Mouse (Mus musculus) erythroblast, embryonic 14.5 days (primary cell): ENCODE results near the gene Paxip1. TPM values are rescaled to one million over a fixed set of nuclear protein-coding genes. Genes with fewer than 3 reads are reported as not detected.
A peak's percentile ranks its signal among the peaks of the same experiment; 100 is the strongest.

Experiments used
- H3K27me3 ChIP-seq: 2 replicates; pipeline ENCODE4 v1.6.1; 2012; ENCODE audit warnings: inconsistent platforms; ENCODE audit not compliant: control insufficient read depth
- H3K36me3 ChIP-seq: 2 replicates; pipeline ENCODE4 v1.6.1; 2012; ENCODE audit warnings: mild to moderate bottlenecking, inconsistent platforms; ENCODE audit not compliant: control insufficient read depth
- H3K4me1 ChIP-seq: 2 replicates; pipeline ENCODE4 v1.6.1; 2012; ENCODE audit warnings: inconsistent platforms; ENCODE audit not compliant: control insufficient read depth
- H3K4me3 ChIP-seq: replicated peaks from 2 replicates; pipeline ENCODE3; 2012; ENCODE audit warnings: moderate library complexity, mild to moderate bottlenecking, inconsistent platforms
- H3K9me3 ChIP-seq: 2 replicates; pipeline ENCODE4 v1.6.1; 2012; ENCODE audit warnings: low read length, inconsistent platforms, mixed read lengths; ENCODE audit not compliant: control insufficient read depth
- GATA1 ChIP-seq: IDR thresholded peaks from 2 replicates; pipeline ENCODE4 v1.6.1; 2012; ENCODE audit warnings: low read length, inconsistent platforms, mixed read lengths
- TAL1 ChIP-seq: IDR thresholded peaks from 3 replicates; pipeline ENCODE4 v1.6.1; 2012; ENCODE audit warnings: low read length, inconsistent platforms, mixed read lengths
- polyA plus RNA-seq: library from polyadenylated mRNA; stranded (reverse); fragments of >175 nt; gene quantifications from 2 replicates; pipeline ENCODE4 v1.2.3, GENCODE M21; 2012

Paxip1 gene
- 3.4 and 3.5 TPM in 2 replicates for polyA plus RNA-seq

DNA sequence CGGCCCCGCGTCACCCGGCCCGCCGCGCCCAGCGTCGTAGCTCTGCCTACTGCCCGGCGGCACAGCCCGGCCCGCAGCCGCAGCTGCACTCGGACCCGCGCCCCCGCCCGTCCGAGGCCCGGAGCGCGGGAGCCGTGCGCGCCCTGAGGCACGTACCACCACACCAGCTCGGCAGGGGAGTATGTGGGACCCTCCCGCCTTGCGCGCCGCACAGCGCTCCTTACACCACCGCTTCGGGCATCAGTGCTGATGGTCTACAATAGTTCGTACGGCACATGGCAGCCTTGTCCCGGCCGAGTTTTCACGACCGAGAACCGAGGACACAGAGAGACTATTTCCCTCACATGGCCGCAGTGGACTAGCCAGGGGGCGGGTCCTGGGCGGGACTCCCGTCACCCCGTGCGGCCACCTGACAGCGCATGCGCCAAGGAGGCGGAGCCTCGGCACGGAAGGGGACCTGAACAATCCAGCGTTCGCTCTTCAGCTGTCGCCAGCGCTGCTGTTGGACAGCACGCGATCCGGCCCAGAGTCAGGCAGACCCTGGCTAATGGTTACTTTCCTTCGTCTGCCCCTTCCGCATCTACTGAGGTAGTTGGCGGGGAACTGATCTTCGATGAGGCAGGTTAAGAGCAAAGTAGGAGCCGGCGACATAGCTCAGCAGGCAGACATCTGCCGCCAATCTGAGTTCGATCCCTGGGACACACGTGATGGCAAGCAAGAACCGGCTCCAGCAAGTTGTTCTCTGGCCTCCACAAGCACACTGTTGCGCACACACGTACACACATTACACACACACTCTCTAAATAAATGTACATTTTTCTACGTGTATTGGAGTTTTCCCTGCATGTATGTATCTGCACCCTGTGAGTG, at the start of gene Paxip1:
Gene Paxip1, minus strand, starts transcription at position 389 of the 870 bp plus-strand sequence.
- Histone ChIP-seq H3K36me3 (peaks cover 35% of the 10 kb centered on the region), H3K27me3 (peaks cover 4% of the 10 kb centered on the region), H3K4me1 (peaks cover 43% of the 10 kb centered on the region), H3K9me3 (peaks cover 1% of the 10 kb centered on the region), H3K4me3 (peak within 1 kb of the TSS; percentile 99)
- no peak; the same call in 1 of the 2 replicates for TF ChIP-seq GATA1
- TF ChIP-seq TAL1 = no peak

DNA sequence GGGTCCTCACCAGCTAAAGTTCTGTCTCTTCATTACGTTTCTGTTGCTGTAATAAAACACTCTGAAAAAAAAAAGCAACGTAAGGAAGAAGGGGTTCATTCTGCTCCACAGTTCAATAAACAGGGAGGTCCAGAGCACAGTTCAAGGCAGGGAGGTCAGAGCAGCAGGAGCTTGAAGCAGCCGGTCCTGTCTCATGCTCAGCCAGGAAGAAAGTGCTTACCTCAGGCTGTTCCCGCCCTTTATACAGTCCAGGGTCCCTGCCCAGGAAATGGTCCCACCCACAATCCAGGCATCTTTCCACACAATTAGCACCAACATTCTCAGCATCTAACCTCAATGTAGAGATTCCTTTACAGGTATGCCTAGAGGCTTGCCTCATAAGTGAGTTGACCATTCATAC, 46.6 kb upstream of the Paxip1 start:
- Histone ChIP-seq H3K27me3 (peaks cover 15% of the 10 kb centered on the region), H3K9me3 (no peaks in the 10 kb centered on the region), H3K4me1 (no peaks in the 10 kb centered on the region), H3K4me3 (no peak overlapping the region), H3K36me3 (no peaks in the 10 kb centered on the region)
- TF ChIP-seq TAL1 (no peak), GATA1 (no peak)

DNA sequence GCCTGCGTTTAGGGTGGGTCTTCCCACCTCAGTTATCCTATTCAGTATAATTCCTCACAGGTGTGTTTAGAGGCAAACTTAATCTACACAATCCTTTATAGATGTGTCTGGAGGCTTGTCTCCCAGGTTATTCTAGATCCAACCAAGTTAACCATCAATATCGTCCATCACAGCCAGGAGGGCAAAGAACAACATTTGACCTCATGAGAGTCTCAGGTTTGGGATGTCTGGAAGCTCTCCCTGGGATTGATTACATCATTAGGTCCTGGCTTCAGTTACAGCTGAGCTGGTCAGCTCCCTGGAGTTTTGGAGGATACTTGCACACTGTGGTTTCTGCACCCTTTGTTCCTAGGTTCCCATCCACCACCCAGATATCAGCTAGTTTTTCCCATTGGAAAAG, 43.6 kb upstream of the Paxip1 start:
- Histone ChIP-seq H3K36me3 (no peaks in the 10 kb centered on the region), H3K27me3 (no peaks in the 10 kb centered on the region), H3K9me3 (no peaks in the 10 kb centered on the region), H3K4me3 (no peak overlapping the region), H3K4me1 (no peaks in the 10 kb centered on the region)
- TF ChIP-seq TAL1 (no peak), GATA1 (no peak)

DNA sequence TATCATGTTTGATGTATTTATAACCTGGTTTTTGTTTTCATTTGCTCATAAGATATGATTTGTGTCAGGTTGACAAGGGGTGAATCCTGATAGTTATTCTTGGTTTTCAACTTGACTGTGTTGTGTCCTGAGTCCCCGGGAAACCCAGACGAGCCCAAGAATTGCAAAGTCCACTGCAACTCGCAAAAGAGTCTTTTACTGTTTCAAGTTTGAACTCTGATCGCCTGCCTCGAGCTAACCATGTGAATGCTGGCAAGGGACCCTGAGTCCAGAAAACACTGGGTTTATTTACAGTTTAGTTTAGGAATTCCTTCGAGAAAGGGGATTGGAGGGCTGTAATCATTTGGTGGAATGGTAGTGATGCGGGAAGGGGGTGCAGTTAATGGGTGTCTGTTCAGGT, 36.5 kb upstream of the Paxip1 start:
- Histone ChIP-seq H3K9me3 (no peaks in the 10 kb centered on the region), H3K36me3 (no peaks in the 10 kb centered on the region), H3K4me1 (no peaks in the 10 kb centered on the region), H3K27me3 (no peaks in the 10 kb centered on the region), H3K4me3 (no peak overlapping the region)
- TF ChIP-seq TAL1 (no peak), GATA1 (no peak)

DNA sequence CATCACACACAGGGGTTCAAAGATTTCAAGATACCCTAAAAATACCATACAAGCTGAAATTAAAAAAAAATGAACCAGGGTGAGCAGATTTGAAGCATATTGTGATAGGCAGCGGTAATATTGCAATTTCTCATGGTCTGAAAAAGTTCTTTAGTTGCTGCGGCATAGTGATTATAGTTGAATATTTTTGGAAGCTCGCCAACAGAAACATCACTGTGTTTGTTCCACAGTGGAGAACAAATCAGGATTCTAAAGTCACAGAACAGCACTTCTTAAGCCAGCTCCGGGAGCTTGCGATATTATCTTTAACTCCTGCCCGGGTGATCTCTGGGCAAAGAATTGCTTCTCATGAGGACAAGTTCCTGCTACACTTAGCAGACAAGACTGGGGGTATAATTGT, 29.7 kb upstream of the Paxip1 start:
- H3K9me3 ChIP-seq = no peaks in the 10 kb centered on the region
- no peaks in the 10 kb centered on the region for H3K27me3 ChIP-seq
- TF ChIP-seq TAL1 (no peak), GATA1 (no peak)
- H3K4me1 ChIP-seq = no peaks in the 10 kb centered on the region
- H3K4me3 ChIP-seq = no peak overlapping the region
- H3K36me3 ChIP-seq = no peaks in the 10 kb centered on the region

DNA sequence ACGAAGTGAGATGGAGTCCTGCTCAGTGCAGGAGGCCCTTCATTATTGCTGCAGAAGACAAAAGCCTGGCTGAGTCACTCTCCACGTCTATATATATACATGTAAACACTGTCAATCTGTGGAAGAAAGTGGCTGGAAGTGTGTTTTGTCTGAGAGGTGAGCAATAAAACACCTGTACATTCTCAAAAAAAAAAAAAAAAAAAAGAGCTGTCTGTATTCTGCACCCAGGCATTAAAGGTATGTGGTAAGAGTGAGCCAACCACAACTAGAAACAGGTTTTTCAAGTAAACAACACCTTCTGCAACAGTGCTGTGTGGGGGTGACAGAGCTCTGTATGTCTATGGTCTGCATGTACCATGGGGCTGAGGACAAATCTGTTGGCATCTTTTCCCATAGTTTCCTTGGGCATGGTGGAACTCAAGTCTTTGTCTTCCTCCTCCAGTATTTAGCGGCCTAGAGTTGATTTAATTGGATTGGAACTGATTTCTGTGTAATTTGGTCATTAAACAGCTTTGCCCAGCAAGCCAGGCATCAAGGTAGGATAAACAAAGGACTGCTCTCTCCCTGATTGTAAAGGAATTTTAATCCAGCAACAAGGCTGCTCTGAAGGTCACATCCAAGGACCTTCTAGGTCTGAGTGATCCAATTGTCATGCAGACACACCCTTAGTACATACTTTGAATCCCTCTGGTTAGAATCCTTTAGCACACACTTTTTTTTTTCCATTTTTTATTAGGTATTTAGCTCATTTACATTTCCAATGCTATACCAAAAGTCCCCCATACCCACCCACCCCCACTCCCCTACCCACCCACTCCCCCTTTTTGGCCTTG, 27.6 kb upstream of the Paxip1 start:
- no peaks in the 10 kb centered on the region for H3K27me3 ChIP-seq
- H3K4me1 ChIP-seq = no peaks in the 10 kb centered on the region
- TF ChIP-seq GATA1 = no peak
- TF ChIP-seq TAL1 = no peak
- no peaks in the 10 kb centered on the region for H3K9me3 ChIP-seq
- no peaks in the 10 kb centered on the region for H3K36me3 ChIP-seq
- no peak overlapping the region for H3K4me3 ChIP-seq

DNA sequence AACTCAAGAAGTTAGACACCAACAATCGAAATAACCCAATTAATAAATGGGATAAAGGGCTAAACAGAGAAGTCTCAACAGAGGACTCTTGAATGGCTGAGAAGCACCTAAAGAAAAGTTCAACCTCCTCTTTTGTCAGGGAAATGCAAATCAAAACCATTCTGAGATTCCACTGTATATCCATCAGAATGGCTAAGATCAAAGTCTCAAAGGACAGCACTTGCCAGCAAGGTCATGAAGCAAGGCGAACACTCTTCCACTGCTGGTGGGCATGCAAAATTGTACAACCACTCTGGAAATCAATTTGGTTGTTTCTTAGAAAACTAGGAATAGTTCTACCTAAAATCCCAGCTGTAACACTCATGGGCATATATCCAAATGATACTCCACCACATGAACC, 22.8 kb upstream of the Paxip1 start:
- no peaks in the 10 kb centered on the region for H3K4me1 ChIP-seq
- no peak for TF ChIP-seq GATA1
- no peak for TF ChIP-seq TAL1
- H3K36me3 ChIP-seq = no peaks in the 10 kb centered on the region
- no peak overlapping the region for H3K4me3 ChIP-seq
- H3K27me3 ChIP-seq = no peaks in the 10 kb centered on the region
- H3K9me3 ChIP-seq = no peaks in the 10 kb centered on the region; the same call in 1 of the 2 replicates

DNA sequence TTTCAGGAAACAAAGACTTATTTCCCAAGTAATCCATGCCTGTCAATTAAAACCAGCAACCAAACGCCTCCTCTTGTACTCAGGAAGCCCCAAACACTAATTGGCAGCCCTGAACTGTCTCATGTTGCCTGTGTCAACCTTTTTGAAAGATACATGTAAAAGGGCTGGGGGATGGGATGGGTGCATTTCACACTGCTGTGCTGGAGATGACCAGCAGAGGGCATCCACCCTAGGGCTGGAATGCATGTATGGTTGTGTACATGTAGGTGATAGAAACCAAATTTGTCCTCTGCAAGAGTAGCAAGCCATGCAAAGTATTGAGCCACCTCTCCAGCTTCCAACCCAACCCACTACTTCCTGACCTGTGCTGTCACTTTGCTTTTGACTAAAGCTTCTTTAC, 2.4 kb upstream of the Paxip1 start:
- no peaks in the 10 kb centered on the region for H3K9me3 ChIP-seq
- peaks cover 41% of the 10 kb centered on the region for H3K4me1 ChIP-seq
- H3K36me3 ChIP-seq = peaks cover 11% of the 10 kb centered on the region
- no peak overlapping the region for H3K4me3 ChIP-seq
- TF ChIP-seq GATA1 (no peak), TAL1 (no peak)
- H3K27me3 ChIP-seq = peaks cover 8% of the 10 kb centered on the region

DNA sequence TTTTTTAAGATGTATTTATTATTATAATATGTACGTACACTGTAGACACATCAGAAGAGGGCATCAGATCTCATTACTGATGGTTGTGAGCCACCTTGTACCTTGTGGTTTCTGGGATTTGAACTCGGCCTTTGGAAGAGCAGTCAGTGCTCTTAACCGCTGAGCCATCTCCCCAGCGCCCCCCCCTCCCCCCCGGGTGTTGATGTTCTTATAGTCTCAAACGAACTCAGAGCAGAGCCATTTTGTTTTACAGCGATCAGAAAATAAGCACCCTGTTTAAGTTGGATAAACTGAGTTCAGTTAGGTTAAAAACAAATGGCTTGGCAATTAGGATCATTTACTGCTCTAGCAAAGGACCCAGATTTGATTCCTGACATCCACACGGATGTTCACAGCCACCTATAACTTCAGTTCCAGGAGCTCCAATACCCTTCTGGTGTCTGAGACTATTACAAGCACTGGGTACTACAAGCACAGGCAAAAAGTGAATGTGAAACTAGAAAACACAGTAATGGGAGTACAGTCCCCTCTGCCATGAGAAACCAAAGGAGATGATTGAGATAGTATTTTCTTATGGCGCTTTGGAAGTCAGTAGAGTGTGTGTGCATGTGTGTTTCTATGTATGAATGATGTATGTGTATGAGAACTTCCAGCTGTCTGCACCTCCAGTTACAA, 1.2 kb upstream of the Paxip1 start:
- H3K36me3 ChIP-seq = peaks cover 24% of the 10 kb centered on the region
- H3K4me1 ChIP-seq = peaks cover 43% of the 10 kb centered on the region
- TF ChIP-seq TAL1 (no peak), GATA1 (no peak)
- H3K27me3 ChIP-seq = peaks cover 5% of the 10 kb centered on the region
- no peaks in the 10 kb centered on the region for H3K9me3 ChIP-seq
- peak overlapping the region; percentile 99 for H3K4me3 ChIP-seq
